Mouse (Mus musculus): ENCODE results near the gene Grin2a. TPM values are rescaled to one million over a fixed set of nuclear protein-coding genes. Genes with fewer than 3 reads are reported as not detected.

The Grin2a gene
- total RNA-seq, 4 experiments from 2014 or later: 300 to 419 (median 352) TPM

- no peak for DNase-seq (ENCODE audit: low spot score in 2 of 2)
Observed at GRCm38 (mm10) chr16:9754061-9754460, 241.3 kb downstream of the Grin2a start.

GRCm38 (mm10) chr16:9753045-9753444 lies 242.3 kb downstream of the Grin2a start:
- peak; percentile 63 to 83 for DNase-seq (ENCODE audit: low spot score in 2 of 2)

- peak; percentile 48 to 57 for DNase-seq (ENCODE audit: low spot score in 2 of 2)
Observed at GRCm38 (mm10) chr16:9752600-9752999, 242.8 kb downstream of the Grin2a start.

- no peak for DNase-seq (ENCODE audit: low spot score in 2 of 2)
Observed at GRCm38 (mm10) chr16:9751045-9751569, 244.3 kb downstream of the Grin2a start.

GRCm38 (mm10) chr16:9749661-9750060 lies 245.7 kb downstream of the Grin2a start:
- no peak for DNase-seq (ENCODE audit: low spot score in 2 of 2)

- peak in 1 of 2 experiments; percentile 52 for DNase-seq (ENCODE audit: low spot score in 2 of 2)
Observed at GRCm38 (mm10) chr16:9742443-9742842, 252.9 kb downstream of the Grin2a start.

GRCm38 (mm10) chr16:9738679-9739078 lies 256.7 kb downstream of the Grin2a start:
- no peak for DNase-seq (ENCODE audit: low spot score in 2 of 2)

GRCm38 (mm10) chr16:9737131-9737530 lies 258.2 kb downstream of the Grin2a start:
- DNase-seq (ENCODE audit: low spot score in 2 of 2): no peak

GRCm38 (mm10) chr16:9735365-9736080 lies 259.8 kb downstream of the Grin2a start:
- peak in 1 of 2 experiments; percentile 59 for DNase-seq (ENCODE audit: low spot score in 2 of 2)

- DNase-seq (ENCODE audit: low spot score in 2 of 2): no peak
Observed at GRCm38 (mm10) chr16:9727603-9728002, 267.8 kb downstream of the Grin2a start.

- DNase-seq (ENCODE audit: low spot score in 2 of 2): no peak
Observed at GRCm38 (mm10) chr16:9725578-9726113, 269.7 kb downstream of the Grin2a start.

- DNase-seq (ENCODE audit: low spot score in 2 of 2): no peak
Observed at GRCm38 (mm10) chr16:9711398-9711797, 284.0 kb downstream of the Grin2a start.

- no peak for DNase-seq (ENCODE audit: low spot score in 2 of 2)
Observed at GRCm38 (mm10) chr16:9709921-9710320, 285.4 kb downstream of the Grin2a start.

- no peak for DNase-seq (ENCODE audit: low spot score in 2 of 2)
Observed at GRCm38 (mm10) chr16:9697141-9697540, 298.2 kb downstream of the Grin2a start.

- DNase-seq (ENCODE audit: low spot score in 2 of 2): no peak
Observed at GRCm38 (mm10) chr16:9694081-9694480, 301.3 kb downstream of the Grin2a start.

- DNase-seq (ENCODE audit: low spot score in 2 of 2): peak; percentile 51 to 62
Observed at GRCm38 (mm10) chr16:9688523-9689140, 306.7 kb downstream of the Grin2a start.

- DNase-seq (ENCODE audit: low spot score in 2 of 2): no peak
Observed at GRCm38 (mm10) chr16:9680572-9680971, 314.8 kb downstream of the Grin2a start.

GRCm38 (mm10) chr16:9679994-9680393 lies 315.4 kb downstream of the Grin2a start:
- no peak for DNase-seq (ENCODE audit: low spot score in 2 of 2)

- no peak for DNase-seq (ENCODE audit: low spot score in 2 of 2)
Observed at GRCm38 (mm10) chr16:9678750-9679149, 316.6 kb downstream of the Grin2a start.

GRCm38 (mm10) chr16:9672390-9672789 lies 323.0 kb downstream of the Grin2a start:
- no peak for DNase-seq (ENCODE audit: low spot score in 2 of 2)

- DNase-seq (ENCODE audit: low spot score in 2 of 2): no peak
Observed at GRCm38 (mm10) chr16:9671222-9671621, 324.1 kb downstream of the Grin2a start.

GRCm38 (mm10) chr16:9670750-9671161 lies 324.6 kb downstream of the Grin2a start:
- DNase-seq (ENCODE audit: low spot score in 2 of 2): no peak
